Mouse (Mus musculus) C2C12 (cell line): ENCODE measurements at regions not wholly inside any gene's neighbourhood (a gene's known extent, or its start where the extent isn't known, plus 50 kb on each side); places are given as distances from the start of the nearest gene placed in this dataset.

Experiments
- H3K27me3 ChIP-seq: one replicate; pipeline ENCODE4 v1.6.1; 2011; ENCODE audit not compliant: control insufficient read depth, insufficient read depth, insufficient read length
- H3K36me3 ChIP-seq: one replicate; pipeline ENCODE4 v1.6.1; 2011; ENCODE audit not compliant: control insufficient read depth, insufficient read depth
- H3K4me3 ChIP-seq: one replicate; pipeline ENCODE4 v1.5.1; 2011; ENCODE audit warnings: mild to moderate bottlenecking, control low read depth; ENCODE audit not compliant: poor library complexity, insufficient read depth, severe bottlenecking
- H3K79me2 ChIP-seq: one replicate; pipeline ENCODE4 v1.6.1; 2011; ENCODE audit not compliant: control insufficient read depth, insufficient read depth
- H3K79me3 ChIP-seq: one replicate; pipeline ENCODE4 v1.6.1; 2011; ENCODE audit warnings: low read depth, control low read depth
- H3ac ChIP-seq: one replicate; pipeline ENCODE3; 2011; ENCODE audit warnings: low read depth; ENCODE audit not compliant: control insufficient read depth, insufficient read length
- CEBPB ChIP-seq: IDR thresholded peaks from one replicate; pipeline ENCODE4 v1.6.1; 2011; ENCODE audit warnings: low read depth, mild to moderate bottlenecking, control low read depth, moderate library complexity
- CTCF ChIP-seq: IDR thresholded peaks from one replicate; pipeline ENCODE4 v1.5.1; 2011; ENCODE audit not compliant: control insufficient read depth, insufficient read depth, insufficient read length
- FOSL1 ChIP-seq: IDR thresholded peaks from one replicate; pipeline ENCODE4 v1.8.0; 2011; ENCODE audit warnings: mild to moderate bottlenecking, low read length; ENCODE audit not compliant: poor library complexity, insufficient read depth, severe bottlenecking
- MAX ChIP-seq: IDR thresholded peaks from one replicate; pipeline ENCODE4 v1.6.1; 2011; ENCODE audit warnings: mild to moderate bottlenecking, control low read depth
- MYOD1 ChIP-seq: IDR thresholded peaks from one replicate; pipeline ENCODE4 v1.6.1; 2011; ENCODE audit warnings: low read depth; ENCODE audit not compliant: control insufficient read depth, insufficient read length
- MYOG ChIP-seq: IDR thresholded peaks from one replicate; pipeline ENCODE4 v1.6.1; 2011; ENCODE audit not compliant: control insufficient read depth, insufficient read length; ENCODE audit errors: extremely low read depth
- USF1 ChIP-seq: IDR thresholded peaks from one replicate; pipeline ENCODE4 v1.6.1; 2011; ENCODE audit warnings: low read depth, mild to moderate bottlenecking, control low read depth, moderate library complexity

DNA sequence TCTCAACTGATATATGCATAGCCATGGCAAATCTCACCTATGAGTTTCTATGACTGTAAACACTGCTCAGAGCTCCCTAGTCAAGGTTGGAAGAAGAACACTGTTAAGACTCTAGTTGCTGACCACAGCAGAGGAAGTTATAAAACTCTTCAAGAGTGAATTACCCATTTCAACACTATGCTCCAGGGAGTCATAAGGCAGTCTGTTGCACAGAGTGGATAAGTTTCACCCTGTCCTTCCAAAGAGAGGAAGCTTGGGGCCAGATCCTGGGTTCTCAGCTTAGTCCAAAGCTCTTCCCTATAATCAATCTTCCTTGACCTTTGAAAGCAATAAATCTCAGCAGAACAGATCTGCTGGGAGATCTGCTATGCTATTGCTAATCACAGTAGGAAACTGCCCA, 438.4 kb downstream of the Gpam start:
- H3K79me2 ChIP-seq, result no peaks in the 10 kb centered on the region
- H3K27me3 ChIP-seq, result no peaks in the 10 kb centered on the region
- H3K79me3 ChIP-seq, result no peaks in the 10 kb centered on the region
- H3ac ChIP-seq, result no peak overlapping the region
- no peaks in the 10 kb centered on the region for H3K36me3 ChIP-seq
- TF ChIP-seq CEBPB (no peak), CTCF (no peak), FOSL1 (no peak), MYOD1 (no peak), USF1 (no peak), MYOG (no peak), MAX (no peak)
- no peak overlapping the region for H3K4me3 ChIP-seq

DNA sequence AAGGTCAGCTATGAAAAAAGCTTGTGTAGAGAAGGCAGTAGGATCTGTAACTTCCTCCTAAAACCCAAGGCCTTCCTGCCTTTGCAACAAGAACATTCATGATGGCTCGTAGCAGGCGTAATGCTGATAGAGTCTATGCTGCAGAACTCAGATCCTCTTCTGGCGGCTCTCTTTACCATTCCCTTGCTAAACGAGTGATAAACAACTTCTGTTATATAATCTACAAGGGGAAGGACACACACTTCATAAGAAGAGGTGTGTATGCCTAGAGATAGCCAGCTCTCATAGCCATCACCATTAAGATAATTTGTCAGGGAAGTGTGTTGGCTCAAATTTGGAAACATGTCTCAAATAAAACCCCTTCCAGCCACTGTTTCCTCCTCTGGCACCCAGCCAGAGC, 441.9 kb downstream of the Gpam start:
- TF ChIP-seq CTCF (no peak), CEBPB (no peak), FOSL1 (no peak), MYOD1 (no peak), MAX (no peak), MYOG (no peak), USF1 (no peak)
- Histone ChIP-seq H3K4me3 (no peak overlapping the region), H3K27me3 (no peaks in the 10 kb centered on the region), H3ac (no peak overlapping the region), H3K79me3 (no peaks in the 10 kb centered on the region), H3K36me3 (no peaks in the 10 kb centered on the region), H3K79me2 (no peaks in the 10 kb centered on the region)
